Mouse (Mus musculus): ENCODE results near the gene Cpsf7.

DNA sequence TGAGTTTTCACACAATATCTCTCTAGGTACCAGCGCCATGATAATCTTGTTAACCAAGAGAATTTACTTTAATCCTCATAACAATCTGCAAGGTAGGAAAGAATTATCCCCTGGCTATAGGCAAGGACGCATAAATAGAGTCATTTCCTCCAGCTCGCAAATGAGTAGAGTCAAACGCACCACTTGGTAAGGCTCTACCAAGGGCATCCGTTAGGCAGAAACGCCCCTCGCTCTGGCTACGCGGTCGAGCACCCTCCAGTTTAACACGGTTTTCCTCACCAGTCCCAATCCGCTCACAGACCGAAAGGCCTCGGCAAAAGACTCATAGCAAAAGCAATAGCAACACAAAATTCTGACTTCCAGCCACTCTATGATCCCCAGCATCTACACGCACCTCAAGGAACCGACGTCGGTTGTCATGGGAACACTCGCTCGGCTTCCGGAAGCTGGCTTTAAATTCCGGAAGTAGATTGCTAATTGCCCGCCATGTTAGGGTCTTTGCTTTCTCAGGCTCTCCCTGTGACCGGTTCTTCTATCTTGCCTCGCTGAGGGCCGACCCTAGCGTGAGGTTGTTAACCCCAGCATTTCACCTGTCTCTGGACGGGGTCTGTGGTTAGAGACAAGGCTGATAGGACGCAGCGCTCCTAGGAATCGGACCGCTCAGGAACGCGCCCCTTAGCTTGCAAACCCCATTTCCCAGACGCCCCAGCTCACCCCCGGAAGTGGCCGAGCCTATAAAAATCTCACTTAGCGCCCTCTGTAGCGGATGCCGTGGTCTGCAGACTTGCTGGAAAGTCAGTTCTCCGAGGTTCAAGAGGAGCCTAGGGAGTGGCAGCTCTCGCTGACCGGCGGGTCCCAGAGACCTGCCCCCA is 51.9 kb downstream of the Cpsf7 start, which contains the start of the genes Cyb561a3 and Tmem138:
- TF ChIP-seq EP300 (IDR thresholded peaks at IDR 0.05; ENCODE audit: insufficient read depth, low read depth, low read length): 0 out of 2 replicates have a peak, but pooled peaks have one; percentile 46
- peak; percentile 80 for TF ChIP-seq CTCF (IDR thresholded peaks at IDR 0.05)

Data from heart, adult 2 months (tissue).